Mouse (Mus musculus) c-Kit-positive CD71-positive TER-119-negative erythroid progenitor cells, embryonic 14.5 days (primary cell): ENCODE results near the gene Mei1.
A peak's percentile ranks its signal among the peaks of the same experiment; 100 is the strongest.

ENCODE experiments used
- DNase-seq: peaks from one replicate; pipeline ENCODE4 v3.0.0-alpha.2; 2013; ENCODE audit warnings: low read depth

Gene Mei1

DNA sequence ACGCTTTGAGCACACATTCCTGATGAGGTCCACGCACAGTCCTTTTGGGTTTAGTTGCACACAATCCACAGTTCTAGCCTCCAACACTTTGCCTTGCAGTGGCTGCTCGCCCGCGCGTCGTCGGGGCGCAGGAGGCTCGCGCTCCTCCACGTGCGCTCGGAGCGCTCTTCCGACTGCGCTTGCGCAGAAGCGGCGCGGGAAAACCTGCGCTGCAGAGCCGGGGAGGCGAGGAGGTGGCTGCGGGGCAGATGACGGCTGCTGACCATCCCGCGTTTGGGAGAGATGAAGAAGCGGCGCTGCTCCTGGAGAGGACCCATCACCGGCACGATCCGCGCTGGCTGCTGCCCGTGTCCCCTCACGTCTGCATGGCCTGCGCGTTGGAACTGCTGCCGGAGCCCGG, at the start of gene Mei1:
Gene Mei1 (plus strand): TSS at position 99 of the 400 bp plus-strand sequence.
- DNase-seq = no peak

DNA sequence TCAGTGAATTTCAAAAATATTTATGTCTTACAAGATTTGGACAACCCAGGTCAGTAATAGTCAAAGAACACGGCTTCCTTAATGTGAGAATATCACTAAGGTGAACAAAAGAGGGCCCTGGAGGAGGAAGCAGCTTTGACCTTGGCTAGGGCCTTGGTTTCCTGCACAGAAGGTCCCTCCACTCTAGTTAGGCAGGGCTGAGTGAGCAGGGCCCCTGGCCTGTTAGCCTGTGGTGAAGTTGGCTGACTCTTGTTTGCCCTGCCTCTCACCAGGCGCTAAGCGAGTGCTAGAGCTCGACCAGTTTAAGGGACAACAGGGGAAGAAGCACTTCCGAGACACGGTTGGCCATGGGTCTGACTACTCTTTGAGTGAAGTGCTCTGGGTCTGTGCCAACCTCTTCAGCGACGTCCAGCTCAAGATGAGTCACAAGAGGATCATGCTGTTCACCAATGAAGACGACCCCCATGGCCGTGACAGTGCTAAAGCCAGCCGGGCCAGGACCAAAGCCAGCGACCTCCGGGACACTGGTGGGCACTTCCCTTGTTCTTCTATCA, 47.2 kb upstream of the Mei1 start:
- no peak for DNase-seq

DNA sequence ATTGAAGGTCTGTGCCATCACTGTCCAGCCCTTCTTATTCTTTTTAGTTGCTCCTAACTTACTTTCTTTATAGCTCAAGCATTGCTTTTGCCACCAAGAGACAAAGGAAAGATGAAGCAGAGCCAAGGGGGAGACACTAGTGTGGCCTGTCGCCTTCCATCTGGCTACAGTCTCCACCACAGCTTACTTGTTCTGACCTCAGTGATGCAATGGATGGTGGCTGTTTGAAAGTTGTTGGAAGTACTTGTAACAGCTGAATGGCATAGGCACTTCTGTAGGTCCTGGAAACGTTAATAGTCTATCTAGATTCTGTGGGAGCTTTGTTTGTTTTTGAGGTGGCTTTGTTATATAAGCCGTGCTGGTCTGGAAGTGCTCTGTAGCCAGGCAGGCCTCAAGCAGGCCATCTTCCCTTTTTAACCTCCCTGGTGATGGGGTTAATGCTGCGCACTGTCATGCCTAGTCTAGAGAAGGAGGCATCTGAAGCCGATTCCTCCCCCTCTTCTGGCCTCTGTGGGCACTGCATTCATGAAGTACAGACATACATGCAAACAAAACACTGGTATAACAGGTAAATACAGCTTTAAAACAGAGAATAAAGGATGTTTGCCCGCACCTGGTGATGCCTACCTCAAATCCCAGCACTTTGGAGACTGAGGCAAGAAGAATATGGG, 45.7 kb upstream of the Mei1 start:
- DNase-seq = no peak

DNA sequence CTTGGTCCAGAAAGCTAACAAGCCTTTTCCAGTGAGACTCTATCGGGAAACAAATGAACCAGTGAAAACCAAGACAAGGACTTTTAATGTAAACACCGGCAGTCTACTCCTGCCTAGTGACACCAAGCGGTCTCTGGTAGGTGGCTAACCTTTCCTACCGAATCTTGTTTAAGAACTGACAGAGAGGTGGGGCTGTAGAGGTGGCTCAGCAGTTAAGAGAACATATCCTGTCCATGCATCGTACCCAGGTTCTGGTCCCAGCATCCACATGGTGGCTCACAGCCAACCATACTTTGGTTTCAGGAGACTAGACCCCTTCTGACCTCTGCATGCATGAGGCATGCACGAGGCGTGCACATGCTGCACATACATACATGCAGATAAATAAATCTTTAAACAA, 42.5 kb upstream of the Mei1 start:
- no peak for DNase-seq

DNA sequence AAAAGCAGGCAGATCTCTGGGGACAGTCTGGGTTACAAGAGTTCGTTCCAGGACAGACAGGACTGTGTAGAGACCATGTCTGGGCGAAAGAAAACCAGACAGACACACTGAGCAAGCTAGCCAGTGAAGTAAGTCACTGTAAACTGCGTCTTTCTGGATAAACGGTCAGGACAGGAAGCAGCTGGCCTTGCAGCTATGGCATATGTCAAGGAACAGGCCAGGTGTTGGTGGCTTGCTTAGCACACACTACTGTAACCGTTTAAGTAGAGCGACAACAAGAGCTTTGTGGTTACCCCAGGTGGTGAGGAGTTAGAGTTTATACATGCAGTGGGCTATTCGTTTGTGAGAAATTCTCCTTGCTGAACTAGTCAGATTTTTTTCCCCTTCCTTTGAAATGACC, 42.1 kb upstream of the Mei1 start:
- no peak for DNase-seq

DNA sequence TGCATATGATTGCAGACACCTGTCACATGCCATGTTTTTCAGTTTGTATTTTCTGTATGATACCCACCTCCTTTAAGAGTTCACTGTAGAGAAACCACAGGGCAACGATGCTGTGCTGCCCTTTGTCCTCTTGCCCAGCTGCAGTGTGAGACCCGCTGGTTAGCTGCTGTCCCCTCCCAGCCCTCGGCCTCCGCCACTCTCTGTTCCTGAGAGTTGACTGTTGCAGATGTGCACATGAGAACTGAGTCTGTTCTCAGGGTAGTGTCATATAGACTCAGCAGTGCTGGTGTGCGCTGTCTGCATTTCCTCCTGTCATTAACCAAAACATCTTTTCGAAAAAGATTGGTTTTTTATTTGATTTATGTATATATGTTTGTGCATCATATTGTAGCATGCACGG, 37.4 kb upstream of the Mei1 start:
- DNase-seq = no peak

DNA sequence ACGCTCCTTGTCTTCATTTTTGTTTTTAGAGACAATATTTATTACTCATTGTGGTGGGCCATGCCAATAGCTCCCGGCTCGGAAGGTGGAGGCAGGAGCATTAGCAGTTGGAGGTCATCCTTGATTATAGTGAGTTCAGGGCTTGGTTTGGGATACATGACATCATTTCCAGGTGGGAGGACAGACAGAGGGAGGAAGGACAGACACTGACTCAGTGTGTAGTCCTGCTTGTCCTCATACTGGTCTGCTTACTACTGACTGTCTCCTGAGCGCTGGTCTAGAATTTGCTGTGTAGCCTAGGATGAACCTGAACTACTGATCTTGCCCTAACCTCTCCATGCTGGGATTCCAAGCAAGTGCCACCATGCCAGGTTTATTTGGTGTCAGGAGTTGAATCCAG, 36.0 kb upstream of the Mei1 start, which contains the start of gene Desi1:
Gene Desi1 (minus strand): TSS at position 101 of the 400 bp plus-strand sequence.
- DNase-seq = no peak

DNA sequence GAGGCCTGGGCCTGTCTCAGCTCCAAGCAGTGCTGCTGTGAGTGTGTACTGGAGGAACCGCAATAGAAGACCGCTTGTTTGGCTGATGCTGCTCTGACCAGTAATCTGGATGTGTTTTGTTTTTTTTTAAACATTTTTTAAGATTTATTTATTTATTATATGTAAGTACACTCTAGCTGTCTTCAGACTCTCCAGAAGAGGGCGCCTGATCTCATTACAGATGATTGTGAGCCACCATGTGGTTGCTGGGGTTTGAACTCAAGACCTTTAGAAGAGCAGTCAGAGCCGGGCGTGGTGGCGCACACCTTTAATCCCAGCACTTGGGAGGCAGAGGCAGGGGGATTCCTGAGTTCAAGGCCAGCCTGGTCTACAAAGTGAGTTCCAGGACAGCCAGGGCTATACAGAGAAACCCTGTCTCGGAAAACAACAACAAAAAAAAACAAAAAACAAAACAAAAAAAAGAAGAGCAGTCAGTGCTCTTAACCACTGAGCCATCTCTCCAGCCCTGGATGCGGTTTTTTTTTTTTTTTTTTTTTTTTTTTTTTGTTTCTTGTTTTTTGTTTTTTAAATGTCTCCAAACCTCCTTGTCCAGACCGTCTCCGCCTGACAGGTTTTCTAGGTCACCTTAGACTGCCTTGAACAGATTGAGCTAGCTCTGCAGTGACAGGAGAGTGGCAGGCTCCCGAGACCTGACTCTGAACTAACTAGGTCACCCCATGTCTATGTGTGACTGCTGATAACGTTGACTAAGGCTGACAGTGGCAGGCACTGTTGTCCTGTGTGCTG, 33.7 kb upstream of the Mei1 start:
- no peak for DNase-seq

DNA sequence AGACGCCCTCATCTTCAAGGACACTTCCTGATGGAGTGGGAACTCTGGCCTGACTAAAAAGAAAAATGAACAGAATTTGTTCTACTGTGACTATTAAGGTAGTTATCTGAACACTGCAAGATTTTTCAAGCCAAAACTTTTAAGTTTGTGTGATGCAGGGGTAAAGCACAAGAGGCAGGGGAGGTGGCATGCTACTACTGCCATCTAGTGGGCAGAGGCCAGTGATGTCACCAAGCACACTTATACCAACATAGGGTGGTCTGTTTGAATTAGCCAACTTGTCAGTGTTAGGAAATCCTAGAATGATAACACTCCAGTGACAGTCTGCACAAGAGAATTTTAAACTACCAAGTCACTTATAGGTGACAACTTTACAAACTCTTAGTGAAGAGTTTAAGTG, 29.1 kb upstream of the Mei1 start:
- no peak for DNase-seq

DNA sequence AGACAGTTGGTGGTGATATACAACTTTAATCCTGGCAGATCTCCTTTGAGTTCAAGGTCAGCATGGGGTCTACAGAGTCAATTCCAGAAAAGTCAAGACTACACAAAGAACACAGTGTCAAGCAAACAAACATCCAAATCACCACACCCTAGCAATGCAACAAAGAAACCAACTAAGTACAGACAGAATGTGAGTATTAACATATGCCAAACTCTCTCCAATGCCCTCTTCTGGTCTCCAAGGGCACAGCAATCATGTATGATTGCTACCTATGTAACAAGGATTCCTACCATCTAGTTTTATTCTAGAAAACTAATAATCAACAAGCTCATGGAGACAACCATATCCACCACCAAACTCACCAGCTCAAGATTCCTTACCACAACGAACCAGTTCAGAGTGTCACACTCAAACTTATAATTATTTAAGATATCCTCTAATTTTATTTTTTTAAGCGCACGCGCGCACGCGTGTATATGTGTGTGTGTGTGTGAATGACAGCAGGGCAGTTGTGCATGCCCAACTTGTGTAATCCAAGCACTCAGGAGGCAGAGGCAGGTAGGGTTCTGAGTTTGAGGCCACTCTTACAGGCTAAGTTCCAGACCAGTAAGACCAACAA, 25.5 kb upstream of the Mei1 start:
- DNase-seq = no peak

DNA sequence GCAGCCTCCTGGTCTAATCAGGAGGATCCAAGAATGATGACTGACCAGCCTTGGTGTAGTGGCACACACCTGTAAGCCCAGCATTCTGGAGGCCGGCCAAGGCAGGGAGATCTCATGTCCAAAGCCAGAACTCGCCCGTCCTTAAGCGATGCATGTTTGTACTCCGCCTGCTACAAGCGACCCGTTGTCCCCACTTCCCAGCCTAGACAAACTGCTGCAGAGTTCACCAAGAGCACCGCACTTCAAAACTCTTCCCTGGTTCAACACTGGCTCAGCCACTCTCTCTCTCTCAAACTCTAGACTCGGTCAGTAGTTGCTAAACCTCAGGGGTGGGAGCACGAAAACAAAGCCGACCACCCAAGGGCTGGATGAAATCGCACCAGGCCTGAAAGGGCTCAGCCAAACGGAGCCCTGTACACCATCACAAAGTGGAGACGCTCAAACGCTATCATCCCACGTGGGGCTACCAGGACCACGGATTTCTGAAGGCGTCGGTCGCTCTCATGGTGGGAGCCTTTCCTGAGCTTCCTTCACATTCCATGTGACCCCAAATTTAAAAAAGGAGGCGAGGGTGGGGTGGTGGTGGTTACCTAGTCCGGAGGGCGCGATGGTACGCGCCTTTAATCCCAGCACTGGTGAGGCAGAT, 23.4 kb upstream of the Mei1 start:
- no peak for DNase-seq

DNA sequence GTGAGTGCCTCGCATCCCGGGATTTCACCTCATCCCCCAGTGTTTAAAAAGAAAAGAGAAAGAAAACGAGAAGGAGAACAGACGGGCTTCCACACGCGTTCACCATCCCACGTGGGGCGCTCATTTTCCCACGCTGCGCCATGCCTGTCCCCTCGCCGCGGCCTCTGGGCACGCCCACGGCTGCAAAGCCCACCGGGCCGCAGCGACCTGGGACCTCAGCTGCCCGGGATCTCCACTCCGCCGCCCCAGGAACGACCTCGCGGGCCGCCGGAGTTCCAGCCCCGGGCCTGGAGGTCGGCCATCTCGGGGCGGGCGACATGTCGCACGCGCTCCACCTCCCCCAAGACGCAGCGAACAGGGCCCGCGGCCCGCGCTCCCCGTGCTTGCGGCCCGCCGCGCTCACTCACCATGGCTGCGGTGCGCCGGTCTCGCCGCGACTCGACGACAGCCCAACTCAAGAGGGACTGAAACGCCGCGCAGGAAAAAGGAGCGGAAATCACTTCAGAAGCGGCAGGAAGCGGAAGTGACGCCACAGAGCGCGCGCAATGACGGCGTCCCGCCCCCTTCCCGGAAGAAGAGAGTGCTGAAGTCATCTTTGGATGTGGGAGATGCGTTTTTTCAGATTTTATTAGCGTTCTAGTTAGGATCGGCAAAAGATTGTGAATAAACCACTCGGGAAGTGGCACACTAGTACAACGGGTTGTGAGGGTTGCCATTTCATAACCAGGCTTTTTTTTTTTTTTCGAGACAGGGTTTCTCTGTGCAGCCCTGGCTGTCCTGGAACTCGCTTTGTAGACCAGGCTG, 22.5 kb upstream of the Mei1 start, which contains the start of gene Snu13:
Gene Snu13 (minus strand): TSS at position 519 of the 804 bp plus-strand sequence.
- peak; percentile 77 for DNase-seq

DNA sequence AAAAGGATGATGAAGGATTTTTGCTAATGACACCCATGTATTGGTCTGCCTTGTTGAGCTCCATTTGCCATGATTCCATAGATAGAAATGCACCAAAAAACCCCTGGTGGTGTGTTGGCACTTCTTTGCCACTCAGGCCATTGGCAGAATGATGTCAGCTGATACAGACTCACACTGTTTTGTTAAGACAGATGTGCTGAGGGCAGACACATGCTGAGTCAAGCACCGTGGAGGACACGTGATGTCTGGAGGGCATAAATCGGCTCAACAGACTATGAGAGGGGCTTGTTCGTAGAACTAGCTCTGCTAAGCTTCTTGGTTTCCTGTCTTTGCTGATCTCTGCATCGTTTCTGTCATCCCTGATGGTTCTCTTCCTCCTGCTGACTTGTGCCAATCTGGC, 17.3 kb upstream of the Mei1 start:
- no peak for DNase-seq

DNA sequence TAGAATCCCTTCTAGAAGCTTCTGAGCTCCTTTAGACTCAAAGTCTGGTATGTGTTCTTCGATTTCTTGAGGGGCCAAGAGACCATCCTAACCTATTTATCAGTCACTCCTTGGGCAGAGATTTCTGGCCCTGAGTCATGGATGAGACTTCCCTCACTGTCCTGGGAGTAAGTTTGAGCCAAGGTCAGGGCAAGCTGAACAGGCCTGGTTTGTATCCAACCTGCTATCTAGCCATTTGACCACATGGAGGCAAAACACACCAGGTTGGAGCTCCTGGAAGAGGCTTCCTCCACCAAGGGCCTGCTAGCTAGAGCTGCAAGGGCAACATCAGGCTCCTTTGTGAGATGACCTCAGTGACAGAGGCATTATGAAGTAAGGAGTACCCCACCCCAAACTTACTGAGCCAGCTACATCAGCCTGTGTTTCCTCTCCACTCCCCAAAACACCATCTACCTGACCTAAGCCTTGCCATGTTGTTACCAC, 11.0 kb upstream of the Mei1 start, which contains the start of gene 4930407I10Rik:
Gene 4930407I10Rik (plus strand): TSS at position 433 of the 483 bp plus-strand sequence.
- no peak for DNase-seq

DNA sequence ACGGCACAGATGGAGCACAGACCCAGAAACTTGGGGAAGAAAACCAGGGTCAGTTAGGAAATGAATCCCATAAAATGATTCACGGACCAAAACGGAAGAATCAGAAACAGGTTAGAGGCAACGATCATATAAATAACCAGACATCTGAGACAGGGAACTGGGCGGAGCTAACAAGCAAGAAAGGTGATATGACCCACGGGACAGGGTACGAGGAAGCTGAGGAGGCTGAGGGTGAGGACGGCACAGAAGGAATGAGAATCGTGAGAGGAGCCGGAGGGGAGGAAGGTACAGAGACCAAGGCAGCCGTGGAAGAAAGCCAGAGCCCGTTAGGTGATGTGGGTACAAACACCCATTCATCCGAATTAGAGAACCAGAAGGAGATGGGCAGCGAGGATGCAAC, 5.9 kb upstream of the Mei1 start:
- no peak for DNase-seq

DNA sequence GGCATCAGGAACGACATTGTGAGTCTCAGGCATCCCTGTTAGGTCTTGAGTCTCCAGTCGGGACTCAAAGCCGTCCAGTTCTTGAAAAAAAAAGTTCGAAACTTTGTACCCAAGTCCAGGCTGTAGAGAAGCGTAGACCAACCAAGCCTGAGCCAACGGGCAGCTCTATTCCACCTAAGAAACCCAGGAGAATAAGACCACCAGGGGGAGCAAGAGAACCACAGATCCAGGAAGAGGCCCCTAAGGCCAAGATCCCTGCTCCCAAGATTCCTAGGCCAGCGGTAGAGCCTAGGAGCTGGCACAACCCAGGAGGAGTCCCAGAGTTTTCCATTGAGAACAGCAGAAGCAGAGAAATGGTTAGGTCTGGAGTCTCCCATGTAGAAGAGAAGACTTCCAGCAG, 4.3 kb upstream of the Mei1 start:
- peak; percentile 62 for DNase-seq

DNA sequence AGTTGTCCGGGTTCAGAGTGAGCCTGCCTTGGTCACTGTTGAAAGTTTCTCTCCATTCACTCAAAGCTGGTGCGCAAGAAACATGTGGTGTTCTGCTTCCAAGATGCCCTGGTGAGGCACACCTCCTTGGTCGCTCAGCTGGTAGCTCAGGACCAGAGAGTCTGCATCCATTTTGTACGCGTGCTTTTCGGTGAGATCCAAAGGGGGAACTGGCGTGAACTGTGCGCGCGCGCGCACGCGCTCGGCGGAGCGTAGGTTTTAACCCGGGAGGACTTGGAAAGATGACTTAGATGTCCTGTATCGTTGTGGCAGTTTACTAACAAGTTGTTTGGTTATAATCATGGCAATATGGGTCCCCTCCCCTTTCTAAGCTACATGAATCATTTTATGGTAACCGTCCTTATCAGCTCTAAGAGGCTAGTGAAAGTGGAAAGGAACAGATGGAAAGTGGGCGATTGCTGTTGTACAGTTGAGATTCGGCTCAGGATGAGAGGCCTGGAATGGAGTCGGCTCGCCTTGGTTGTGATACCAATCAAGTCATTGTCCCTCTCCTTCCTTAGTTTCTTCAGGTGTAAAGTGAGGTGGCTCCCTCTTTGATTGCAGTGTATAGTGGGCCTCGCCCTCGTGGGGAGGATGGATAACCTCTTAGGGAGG, 2.1 kb downstream of the Mei1 start:
- DNase-seq = no peak

DNA sequence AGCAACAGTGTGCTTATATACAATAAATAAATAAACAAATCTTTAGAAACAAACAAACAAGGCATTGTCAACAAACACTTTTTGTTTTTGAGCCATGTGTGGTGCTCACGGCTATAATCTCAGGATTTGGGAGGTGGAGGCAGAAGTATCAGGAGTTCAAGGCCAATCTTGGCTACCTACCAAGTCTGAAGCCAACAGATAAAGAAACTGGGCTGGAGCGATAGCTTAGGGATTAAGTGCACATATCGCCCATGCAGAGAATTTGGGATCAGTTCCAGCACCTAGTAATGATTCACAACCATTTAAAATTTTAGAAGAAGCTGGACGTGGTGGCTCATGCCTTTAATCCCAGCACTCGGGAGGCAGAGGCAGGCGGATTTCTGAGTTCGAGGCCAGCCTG, 3.7 kb downstream of the Mei1 start:
- DNase-seq = no peak

DNA sequence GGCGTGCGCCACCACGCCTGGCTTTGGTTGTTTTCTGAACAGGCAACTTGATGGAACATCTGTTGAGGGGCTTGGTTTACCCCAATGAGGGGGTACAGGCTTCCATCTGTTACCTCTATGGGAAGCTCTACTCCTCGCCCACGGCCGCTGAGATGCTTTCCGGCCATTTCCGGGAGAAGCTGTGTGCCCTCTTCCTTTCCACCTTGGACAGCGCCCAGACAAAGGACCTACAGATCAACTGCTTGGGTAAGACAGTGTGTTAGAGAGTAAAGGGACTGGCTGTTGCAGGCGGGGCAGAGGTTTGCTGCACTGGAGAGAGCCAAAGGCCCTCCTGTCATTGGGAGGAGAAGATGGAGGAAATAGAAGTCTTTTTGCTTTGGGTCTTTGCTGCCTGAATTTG, 10.1 kb downstream of the Mei1 start:
- no peak for DNase-seq

DNA sequence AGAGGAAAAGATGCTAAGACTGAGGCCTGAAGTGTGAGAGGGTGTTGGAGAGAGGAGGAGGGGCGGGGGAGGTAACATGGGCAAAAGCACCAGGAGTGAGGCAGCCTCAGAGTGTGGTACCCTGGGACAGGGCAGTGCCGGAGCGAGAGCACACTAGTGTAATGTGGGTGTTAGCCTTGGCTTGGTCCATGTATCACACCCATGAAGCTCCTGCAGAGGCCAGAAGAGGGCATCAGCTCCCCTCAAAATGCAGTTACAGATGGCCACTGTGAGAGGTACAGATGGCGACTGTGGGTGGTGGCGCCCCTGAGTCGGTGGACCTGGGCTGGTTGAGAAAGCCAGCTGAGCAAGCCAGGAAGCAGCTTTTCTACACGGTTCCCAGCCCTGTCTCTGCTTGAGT, 11.4 kb downstream of the Mei1 start:
- DNase-seq = no peak

DNA sequence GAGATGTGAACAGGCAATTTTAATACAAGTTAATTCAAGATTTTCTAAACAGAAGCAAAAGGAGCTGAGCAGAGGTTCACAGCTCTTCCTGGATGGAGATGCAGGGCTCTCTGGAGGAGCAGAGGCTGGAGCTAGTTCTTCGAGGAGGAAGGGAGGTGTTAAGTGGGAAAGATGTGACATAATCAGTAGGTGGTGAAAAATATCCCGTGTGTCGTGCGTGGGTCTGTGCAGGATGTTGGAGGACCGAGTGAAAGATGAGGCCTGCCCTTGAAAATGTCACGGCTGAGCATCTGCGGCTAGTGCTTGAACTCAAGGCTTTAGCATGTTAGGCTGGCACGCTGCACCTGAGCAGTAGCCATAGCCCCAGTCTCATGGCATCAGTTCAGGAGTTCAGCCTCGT, 15.8 kb downstream of the Mei1 start:
- no peak for DNase-seq
